Mouse (Mus musculus) yolk sac, embryonic 10.5 days (tissue): ENCODE data around the gene Lrrc45.
"Not testable (repeated sequence)": the region's sequence is repeated elsewhere in the genome, so short reads cannot be mapped to it uniquely, and the experiment has no call there.

Source experiments
- DNase-seq: peaks from one replicate; pipeline ENCODE4 v3.0.0-alpha.2; 2017; ENCODE audit warnings: low spot score

Gene Lrrc45

DNA sequence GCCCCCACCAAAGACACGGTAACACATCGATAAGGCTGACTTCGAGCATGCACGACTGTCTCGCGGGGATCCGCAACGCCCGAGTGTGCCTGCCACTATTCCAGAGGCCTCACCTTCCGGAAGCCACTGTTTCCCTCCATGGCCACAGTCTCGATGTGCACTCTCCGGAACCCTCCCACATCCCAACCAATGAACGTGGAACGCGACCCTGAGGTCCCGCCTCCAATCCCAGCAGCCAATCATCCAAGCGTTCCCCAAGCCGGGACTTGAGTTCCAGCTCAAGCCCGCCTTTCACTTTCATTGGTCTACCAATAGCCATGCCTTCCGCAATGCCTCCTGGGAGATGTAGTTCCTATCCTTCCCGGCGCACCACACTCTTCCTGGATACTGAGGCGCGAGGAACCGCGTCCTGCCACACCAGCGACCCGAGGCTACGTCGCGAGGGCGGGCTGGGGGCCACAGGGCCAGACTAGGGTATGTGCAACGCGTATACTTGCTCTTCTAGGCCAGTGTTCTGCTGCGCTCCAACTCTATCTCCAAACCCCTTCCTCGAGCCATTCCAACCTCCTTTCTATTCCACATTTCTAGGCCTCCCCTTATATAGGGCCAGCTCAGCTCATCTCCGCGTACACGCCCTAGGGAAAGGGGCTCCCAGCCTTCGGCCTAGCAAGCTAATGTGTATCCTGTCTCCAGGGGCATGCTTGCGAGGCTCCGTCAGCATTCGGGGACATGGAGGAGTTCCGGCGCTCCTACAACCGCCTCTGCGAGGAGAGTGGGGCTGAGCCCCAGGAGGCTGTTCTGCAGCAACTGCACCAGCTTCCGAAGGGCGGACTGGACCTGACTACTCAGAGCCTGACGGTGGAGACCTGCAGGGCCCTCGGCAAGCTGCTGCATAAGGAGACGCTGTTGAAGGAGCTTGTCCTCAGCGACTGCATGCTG lies at the start of gene Lrrc45, which contains the start of gene Cenpx:
Gene Lrrc45 (plus strand): TSS at position 346 of the 939 bp plus-strand sequence.
Gene Cenpx (minus strand): TSS at position 159 of the 939 bp plus-strand sequence.
- DNase-seq = peak; percentile 99

DNA sequence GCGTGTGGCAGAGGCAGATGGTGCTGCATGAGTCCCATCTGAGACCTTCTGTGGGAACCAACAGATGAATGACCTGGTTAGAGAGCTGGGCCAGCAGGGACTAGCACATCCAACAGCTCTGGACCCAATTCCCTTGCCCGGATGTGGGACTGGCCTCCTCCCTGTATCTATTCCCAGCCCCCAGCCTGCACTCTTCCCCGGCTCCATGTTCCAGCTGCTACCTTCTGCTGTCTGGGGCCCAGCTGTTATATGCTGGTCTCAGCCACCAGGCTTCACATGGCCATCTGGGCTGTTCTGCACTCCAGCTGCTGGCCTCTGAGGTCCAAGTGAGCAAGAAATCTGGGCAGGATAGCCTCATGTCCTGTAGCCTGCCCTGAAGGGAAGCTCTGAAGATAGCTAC lies 48.3 kb upstream of the Lrrc45 start:
- no peak for DNase-seq

DNA sequence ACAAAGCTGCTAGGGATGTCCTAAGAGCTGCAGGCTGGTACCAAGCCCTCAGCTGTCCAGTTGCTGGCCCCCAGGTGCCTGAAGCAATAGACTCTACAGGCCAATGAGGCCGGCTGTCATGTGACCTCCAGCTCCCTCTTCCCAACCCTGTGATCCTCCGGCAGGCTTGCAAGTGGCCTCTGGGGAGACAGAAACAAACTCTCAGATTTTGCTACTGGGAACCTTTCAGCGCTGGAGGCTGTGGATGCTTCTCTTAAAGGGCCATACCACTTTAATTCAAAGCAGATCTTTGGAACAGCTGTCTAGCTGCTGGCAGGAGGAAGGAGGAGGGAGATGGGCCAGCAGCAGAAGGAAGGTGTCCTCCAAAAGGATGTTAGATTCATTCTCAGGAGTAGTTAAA lies 47.1 kb upstream of the Lrrc45 start:
- DNase-seq = no peak

DNA sequence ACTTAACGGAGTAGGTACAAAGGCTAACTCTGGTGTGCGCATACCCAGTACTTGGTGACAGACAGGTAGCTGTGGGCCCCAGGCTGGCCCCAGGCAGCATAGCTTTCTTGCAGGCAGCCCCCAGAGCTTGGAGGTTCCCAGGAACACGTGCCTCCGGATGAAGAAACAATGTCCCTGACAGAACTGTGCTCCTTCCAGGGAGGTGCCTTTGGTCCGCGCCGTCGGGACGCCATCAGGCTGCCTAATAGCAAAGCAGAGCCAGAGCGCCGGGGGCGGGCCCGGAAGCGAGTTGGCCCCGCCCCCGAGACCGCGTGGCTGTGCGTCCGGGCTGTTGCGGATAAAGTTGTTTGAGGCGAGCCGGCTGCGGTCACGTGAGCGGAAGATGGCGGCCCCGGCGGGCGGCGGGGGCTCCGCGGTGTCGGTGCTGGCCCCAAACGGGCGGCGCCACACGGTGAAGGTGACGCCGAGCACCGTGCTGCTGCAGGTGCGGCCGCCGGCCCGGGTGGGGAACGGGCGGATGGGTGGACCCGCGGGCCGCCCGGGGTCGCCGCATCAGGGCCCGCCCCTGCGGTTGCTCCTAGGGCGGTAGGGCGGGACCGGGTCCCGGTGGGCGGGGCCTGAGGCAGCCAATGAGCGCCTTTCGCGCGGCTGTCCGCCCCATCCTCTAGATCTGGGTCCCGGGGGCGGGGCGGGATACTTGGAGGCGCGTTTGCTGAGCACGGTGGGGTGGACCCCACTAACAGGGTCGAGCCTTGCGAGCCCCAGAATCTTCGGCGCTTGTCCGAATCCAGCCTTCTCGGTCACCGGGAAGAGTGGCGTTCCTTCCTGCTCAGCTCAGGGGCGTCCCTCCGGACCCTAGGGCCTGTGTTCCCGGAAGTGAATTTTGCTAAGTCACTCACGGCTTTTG lies 40.8 kb upstream of the Lrrc45 start, which contains the start of gene Aspscr1:
Gene Aspscr1 (plus strand): TSS at position 287 of the 907 bp plus-strand sequence.
- DNase-seq = peak; percentile 96

DNA sequence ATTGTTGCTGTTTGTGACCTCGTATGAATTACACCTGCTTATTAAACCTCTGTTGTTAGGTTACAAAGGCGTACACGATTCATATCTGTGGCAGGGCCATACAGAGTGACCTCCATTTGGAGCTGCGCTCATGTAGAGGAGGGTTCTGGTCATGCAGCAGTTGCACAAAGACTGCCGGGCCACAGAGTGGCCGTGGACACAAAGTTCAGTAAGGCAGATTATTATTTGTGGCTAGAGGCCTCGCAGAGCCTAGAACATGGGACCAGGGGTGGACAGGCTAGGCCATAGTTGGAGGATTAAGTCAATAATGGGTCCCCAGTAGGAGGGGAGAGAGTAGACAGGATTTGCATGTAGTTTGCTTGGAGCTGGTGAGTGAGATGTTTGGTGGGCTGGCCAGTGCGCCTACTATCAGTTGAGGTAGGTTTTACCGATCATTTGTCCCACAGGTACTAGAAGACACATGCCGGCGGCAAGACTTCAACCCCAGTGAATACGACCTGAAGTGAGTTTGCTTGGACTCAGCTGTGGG lies 40.1 kb upstream of the Lrrc45 start:
- no peak for DNase-seq

DNA sequence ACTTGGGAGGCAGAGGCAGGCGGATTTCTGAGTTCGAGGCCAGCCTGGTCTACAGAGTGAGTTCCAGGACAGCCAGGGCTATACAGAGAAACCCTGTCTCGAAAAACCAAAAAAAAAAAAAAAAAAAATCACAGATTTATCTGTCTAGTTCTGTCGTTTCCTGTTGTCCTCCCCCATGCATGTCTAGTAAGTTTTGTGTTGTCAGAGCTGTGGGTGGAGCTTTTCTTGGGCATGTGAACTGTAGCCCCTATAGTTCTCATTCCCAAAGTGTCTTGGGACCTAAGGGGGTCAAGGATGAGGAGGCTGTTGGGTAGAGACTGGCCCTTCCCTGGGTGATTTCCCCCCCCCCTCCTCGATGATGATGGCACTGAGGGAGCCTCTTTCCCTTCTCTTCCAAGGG lies 37.9 kb upstream of the Lrrc45 start:
- DNase-seq = not testable (repeated sequence)

DNA sequence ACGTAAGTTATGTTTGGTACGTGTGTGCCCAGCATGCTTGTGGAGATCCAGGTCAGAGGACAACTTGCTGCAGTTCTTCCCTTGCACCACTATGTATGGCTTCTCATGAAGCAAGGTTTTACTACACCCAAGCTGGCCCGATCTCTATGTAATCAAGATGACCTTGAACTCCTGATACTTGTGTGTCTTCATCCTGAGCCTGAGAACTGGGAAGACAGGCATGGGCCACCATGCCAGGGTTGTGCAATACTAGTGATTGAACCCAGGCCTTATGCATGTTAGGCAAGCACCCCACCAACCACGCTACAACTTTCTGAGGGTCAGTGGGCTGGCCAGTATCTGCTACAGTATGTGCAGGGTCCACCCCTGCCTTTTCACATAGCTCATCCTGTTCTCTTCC lies 36.8 kb upstream of the Lrrc45 start:
- DNase-seq = no peak

DNA sequence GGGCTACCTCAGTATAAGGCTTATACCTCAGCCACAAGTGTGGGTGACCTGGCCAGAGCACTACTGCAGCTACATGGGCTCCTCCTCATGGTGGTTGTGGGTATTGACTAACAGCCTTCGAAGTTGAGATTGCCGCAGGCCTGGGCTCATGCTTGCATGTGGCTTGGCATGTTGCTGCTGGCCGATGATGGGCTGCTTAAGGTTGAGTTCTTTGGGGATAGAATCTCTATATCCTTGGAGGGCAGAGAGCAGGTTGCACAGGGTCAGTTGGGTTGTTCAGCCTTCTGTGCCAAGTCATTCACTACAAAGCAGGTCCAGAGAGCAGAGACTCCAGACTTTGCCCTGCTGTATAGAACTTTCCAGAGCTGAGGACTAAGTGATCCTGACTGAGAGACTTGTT lies 33.8 kb upstream of the Lrrc45 start:
- DNase-seq = no peak

DNA sequence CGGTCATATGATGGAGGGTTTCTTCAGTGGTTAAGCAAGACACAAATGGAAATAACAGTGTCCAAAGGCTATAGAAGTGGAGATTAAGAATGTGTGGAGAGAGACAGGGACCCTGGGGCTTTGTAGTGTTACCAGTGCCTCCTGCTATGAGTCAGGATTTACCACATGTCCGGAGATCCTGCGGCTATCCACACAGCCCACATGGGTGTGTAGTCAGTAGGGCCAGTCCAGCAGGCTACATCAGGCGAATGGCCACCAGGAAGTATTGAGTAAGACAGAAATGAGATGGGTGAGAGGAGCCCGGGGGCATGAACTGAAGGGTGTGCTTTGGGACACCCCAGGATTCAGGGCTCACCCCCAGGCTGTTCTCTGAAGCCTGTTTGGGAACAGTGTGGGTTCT lies 31.0 kb upstream of the Lrrc45 start:
- DNase-seq = no peak

DNA sequence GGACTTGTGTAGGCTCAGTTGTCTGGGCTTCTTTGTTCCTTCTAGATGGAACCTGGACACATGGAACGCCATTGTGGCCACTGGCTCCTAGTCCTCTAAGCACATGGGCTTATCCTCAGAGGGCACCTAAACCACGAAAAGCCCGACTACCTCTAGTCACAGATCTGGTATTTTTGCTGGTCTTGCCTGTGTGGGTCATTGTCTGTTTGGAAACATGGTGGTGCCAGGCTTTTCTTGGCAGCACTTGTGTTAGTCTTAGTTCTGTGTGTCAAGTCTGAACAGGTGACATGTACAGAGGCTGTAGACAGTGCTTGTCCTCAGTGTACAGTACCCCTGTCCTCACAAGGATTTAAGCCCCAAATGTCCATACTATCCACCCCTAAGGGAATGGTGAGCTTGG lies 30.2 kb upstream of the Lrrc45 start:
- no peak for DNase-seq

DNA sequence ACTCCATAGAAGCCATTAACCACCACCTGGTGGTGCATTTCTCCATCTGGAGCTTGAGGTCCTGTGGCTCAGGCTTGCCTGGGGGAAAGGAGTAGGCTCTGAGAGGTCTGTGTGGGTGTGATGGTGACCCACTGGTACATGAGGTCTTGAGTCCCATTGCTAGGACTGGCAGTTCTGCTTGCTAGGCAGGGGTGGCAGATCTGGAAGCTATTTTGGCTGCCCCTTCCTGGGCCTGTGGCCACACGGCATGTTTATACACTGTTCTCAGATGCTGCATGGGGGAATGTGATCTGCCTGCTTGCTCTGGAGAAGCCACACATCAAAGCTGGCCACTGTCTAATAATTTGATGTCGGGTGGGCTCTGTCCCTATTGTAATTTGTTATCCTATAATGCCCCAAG lies 29.6 kb upstream of the Lrrc45 start:
- no peak for DNase-seq

DNA sequence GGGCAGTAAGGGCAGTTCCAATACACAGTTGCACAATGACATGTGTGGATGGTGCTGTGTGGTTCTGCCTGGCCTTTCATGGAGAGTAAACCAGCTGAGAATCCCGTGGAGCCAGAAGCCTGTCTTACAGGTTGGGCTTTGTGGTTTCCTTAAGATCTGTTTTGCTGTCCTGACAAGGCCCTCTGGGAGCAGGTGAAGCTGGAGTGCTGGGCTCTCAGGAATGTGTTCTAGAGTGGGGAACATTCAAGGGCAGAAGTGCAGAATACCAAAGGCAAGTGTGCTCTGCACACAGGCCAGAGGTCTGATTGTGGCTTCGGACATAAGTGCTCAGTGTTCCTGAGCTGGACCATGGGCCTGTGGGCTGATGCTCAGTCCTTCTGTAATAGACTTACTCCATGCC lies 29.1 kb upstream of the Lrrc45 start:
- no peak for DNase-seq

DNA sequence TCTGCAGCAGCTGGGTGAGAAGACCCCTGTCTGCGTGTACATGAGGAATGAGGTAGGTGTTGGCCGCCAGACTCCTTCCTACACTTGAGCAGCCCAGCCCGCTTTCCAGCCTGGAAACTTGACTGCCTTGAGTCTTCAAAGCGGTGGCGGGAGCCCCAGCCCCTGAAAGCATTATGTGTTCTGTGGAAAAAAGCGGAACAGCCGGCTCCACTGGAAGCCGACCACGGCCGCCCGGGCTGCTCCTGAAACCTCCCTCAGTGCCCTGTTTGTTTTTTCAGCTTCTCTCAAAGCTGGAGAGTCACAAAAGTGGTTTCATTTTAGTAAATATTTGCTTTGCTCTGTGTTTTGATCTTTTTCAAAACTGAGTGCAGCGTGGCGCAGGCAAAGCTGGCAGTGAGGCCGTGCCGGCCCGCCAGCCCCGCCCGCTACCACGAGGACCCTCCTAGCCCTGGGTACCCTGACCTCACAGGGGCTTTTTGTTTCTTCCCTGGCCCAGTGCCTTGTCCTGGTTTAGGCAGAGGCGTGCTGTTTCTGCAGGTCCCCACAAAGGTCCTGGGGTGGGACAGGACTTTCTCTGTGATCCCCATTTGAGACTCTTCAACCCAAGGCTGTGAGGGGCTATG lies 27.0 kb upstream of the Lrrc45 start:
- no peak for DNase-seq

DNA sequence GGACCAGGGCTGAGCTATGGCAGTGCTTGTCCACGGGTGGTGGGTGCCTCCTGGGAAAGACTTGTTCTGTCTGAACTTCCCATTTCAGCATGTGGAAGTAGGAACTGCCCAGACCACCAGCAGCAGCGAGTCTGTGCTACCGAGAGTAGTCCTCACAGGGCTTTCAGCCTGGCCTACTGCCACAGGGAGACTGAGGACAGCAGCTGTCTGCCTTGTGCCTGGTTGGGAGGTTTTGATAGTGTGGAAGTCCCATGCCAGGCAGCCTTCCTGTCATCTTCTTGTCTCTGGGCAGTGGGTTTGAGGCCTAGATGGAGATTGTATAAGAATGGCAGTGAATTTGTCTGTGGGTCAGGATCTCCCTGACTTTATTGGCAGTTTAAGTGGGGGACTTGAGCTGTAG lies 24.4 kb upstream of the Lrrc45 start:
- DNase-seq = no peak

DNA sequence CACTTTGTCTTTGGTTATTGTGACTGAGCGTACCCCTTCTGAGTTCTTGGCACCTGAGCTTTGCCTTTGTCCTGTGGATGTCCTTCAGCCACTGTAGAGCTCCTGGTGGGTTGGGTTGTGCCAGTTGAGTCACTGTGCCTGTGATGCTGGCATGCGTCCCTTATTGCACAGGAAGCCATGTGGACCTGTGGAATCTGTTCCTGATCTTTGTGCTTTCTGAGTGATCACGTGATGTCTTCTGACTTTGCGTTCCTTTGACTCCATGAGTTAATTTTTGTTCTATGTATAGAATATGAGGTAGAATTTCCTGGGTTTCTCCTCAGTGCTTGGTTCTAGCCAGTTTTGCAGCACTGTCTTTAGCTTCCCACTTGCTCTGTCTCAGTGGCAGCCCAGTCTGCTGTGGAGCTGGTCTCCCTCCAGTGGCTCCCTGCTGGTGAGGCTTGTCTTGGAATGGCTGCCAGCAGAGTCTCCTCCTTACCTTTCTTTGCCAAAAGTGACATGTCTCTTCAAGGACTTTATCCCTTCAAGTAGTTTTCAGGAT lies 21.2 kb upstream of the Lrrc45 start:
- DNase-seq = no peak

DNA sequence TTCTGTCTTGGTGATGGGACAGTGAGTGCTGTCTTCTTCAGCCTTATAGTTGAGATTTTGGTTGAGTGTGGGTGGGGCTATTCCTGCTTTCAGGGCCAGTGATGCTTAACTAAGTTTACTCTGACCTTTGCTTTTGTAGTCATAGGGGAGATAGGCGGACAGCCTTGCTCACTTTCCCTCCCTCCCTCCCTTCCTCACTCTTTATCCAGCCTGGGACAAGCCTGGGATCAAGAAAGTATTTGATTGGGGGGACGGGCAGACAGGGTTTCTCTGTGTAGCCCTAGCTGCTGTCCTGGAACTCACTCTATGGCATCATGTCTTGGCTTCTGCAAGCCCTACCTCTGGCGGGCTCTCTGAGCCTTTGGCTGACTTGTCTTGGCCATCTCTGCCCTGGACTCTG lies 20.3 kb upstream of the Lrrc45 start:
- no peak for DNase-seq

DNA sequence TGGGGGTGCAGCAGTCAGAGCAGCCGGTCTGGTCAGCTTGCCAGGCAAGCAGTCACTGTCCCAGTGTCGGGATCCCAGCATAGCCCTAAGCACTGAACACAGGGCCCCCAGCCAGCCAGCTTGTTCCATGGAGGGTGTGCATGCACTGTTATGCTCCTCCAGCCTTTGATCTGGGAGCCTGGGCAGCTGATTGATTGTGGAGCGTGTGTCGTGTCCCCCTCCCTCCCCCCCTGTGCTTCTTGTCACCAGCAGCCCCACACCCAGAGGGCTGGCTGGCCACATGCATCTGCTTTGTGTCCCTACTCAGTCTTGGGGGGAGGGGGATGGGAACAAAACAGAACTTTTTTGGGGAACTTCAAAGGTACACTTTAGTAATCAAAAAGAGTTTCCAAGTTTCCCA lies 18.5 kb upstream of the Lrrc45 start:
- no peak for DNase-seq

DNA sequence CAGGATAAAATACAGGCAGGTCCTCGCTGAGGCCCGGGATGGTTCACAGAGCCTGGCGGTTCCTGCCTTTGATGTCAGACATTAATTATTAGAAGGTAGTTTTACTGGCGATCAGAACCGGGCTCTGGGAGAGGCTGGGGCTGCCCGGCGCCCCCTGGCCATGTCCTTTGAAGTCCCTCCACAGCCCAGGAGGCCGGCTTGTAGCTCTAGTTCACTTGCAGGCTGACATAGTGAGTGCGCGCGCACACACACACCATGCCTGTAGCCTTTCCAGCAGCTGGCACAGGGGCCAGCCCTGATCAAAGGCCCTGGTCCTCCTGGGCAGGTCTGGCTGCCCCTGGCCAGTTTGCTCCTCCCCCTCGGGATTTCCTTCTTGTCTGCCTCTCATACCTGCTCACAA lies 18.1 kb upstream of the Lrrc45 start:
- DNase-seq = no peak

DNA sequence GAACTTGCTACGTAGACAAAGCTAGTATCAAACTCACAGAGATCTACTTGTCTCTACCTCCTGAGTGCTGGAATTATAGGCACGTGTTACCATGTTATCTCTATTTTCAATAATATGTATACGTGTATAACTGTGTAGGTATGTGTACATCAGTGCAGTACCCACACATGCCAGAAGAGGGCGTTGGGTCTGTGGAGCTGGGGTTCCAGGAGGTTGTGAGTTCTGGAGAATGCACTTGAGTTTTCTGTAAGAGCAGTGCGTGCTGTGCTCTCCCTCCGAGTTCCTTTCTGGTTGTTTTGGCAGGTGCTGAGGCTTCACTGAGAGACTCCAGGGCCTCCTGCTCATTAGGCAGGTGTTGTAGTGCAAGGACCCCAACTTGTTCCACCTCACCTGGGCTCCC lies 17.2 kb upstream of the Lrrc45 start:
- DNase-seq = no peak

DNA sequence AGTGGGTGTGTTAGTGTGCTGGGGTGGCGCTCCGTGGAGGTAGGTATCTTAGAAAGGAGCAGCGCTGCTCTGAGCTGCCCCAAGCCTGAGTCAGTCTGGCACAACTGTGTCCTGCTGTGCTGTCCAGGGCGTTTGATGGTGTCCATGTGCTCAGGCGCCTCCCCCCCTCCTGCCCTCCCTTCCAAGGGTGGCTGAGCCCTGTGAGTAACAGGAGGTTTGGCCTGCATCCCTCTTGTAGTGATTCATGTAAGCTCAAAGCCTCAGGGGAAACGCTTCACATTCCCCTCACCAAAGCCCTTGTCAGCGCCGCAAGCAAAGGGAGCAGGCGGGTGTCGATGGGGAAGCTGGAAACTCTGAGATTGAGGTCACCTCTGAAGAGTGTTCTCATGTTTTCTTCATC lies 16.0 kb upstream of the Lrrc45 start:
- DNase-seq = no peak

DNA sequence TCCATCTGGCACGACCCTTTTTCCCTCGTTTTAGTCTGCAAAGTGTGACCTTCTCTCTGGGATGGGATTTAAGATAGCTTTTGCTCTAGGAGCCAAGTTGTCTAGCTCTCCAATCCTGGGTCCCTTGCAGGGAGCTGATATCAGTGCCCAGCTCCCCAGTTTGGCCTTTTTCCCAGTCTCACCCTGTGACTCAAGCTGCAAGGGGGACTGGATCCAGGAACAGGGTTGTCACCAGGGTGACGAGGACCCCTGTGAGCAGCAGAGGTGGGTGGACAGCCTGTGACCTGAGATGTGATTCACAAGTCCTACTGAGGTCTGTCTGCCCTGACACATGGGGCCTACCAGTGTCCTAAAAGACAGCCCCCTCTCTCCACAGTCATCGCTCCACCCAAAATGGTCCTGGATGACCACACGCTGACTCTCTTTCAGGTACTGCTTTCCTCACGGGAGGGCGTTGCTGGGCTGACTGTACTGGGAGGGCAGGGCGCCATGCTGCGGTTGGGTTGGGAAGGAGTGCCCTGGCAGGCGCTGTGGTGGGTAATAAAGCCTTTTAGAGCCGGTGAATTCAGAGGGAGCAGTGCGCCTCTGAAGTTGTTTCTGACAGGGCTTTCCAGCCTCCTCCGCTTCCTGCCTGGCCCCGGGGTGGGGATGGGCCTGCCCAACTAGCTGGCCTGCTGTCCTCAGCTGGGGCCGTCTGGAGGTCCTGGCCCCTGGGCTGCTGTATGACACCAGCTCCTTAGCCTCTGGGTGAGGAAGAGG lies 9.8 kb upstream of the Lrrc45 start:
- no peak for DNase-seq
